Mouse (Mus musculus): ENCODE measurements around the gene Dgcr8. TPM values are rescaled to one million over a fixed set of nuclear protein-coding genes. Genes with fewer than 3 reads are reported as not detected.

Dgcr8 gene
- polyA plus RNA-seq, 1 experiment from 2014 or later: 26.4 TPM

DNA sequence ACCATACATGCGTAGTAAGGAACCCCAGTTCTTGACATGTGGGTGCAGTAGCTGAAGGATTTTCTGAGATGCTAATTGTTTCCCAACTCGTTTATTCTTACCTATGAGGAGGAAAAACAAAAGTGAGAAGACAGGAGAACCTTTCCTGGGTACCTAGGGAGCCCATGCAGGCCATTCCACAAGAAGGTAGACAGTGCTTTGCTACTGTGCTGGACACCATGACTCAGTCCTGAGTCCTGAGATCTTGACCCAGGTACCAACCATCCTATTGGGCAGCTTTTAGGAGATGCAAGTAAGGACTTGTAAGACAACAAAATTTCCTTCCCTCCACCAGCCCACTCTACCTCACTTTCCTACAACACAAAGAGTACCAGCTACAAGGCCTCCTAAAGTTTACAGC, 30.8 kb downstream of the Dgcr8 start, which contains the start of gene Gm49776:
Gm49776 (minus strand) TSS at position 101 of the 400 bp plus-strand sequence.
- WGBS (ENCODE audit: insufficient replicate concordance): 92% methylated on average over 2 of the region's 2 CpGs
- no peak for ATAC-seq (replicated peaks; ENCODE audit: insufficient number of reproducible peaks, low FRiP score, low TSS enrichment)
- H3K27me3 ChIP-seq (ENCODE audit: control insufficient read depth, insufficient read depth, low read length): no peaks in the 10 kb centered on the region

DNA sequence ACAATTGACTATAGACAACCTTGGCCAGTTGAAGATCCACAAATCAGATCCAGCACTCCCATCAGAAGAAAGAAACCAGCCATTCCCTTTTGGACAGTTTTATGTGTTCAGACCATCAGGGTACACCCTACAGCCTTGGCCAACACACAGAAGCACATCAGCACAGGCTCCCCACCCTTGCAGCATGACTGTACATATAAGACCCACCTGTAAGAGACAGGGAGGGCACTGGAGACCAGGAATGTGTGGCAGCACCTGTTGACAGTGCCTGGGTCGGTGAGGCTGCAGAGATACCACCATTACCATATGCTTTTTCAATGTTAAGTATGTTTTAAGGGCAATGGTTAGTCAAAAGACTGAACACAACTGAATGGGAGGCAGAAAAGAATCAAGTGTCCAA, 35.2 kb downstream of the Dgcr8 start:
- no peak overlapping the region for H3K4me2 ChIP-seq
- WGBS (ENCODE audit: insufficient replicate concordance): 84% methylated on average over 1 of the region's 1 CpGs
- H3K27me3 ChIP-seq (ENCODE audit: control insufficient read depth, insufficient read depth, low read length): no peaks in the 10 kb centered on the region
- no peak overlapping the region for H3K4me3 ChIP-seq (ENCODE audit: low read depth, low read length)
- no peak overlapping the region for H3K9ac ChIP-seq (ENCODE audit: low read depth, low read length)
- H3K4me1 ChIP-seq (ENCODE audit: control insufficient read depth, insufficient read depth, low read length): peaks cover 19% of the 10 kb centered on the region
- H3K36me3 ChIP-seq (ENCODE audit: control insufficient read depth, insufficient read depth, low read length): peaks cover 53% of the 10 kb centered on the region
- H3K9me3 ChIP-seq (replicated peaks; ENCODE audit: control insufficient read depth, low read length): no peaks in the 10 kb centered on the region
- no peak for ATAC-seq (replicated peaks; ENCODE audit: insufficient number of reproducible peaks, low FRiP score, low TSS enrichment)
- no peak overlapping the region for H3K27ac ChIP-seq (ENCODE audit: low read depth, low read length)

More for the DNA sequence above, 30.8 kb downstream of the Dgcr8 start, which contains the start of gene Gm49776:
- Histone ChIP-seq H3K4me2 (no peak within 1 kb of the TSS), H3K36me3 (ENCODE audit: control insufficient read depth, insufficient read depth, low read length) (peaks cover 70% of the 10 kb centered on the region), H3K9me3 (replicated peaks; ENCODE audit: control insufficient read depth, low read length) (no peaks in the 10 kb centered on the region), H3K27ac (ENCODE audit: low read depth, low read length) (no peak within 1 kb of the TSS), H3K4me1 (ENCODE audit: control insufficient read depth, insufficient read depth, low read length) (no peaks in the 10 kb centered on the region), H3K9ac (ENCODE audit: low read depth, low read length) (no peak within 1 kb of the TSS), H3K4me3 (ENCODE audit: low read depth, low read length) (no peak within 1 kb of the TSS)

- H3K27ac ChIP-seq (ENCODE audit: low read depth, low read length): no peak overlapping the region
- H3K4me3 ChIP-seq (ENCODE audit: low read depth, low read length): no peak overlapping the region
- H3K27me3 ChIP-seq (ENCODE audit: control insufficient read depth, insufficient read depth, low read length): no peaks in the 10 kb centered on the region
- H3K4me2 ChIP-seq: no peak overlapping the region
- H3K9me3 ChIP-seq (replicated peaks; ENCODE audit: control insufficient read depth, low read length): no peaks in the 10 kb centered on the region
- H3K9ac ChIP-seq (ENCODE audit: low read depth, low read length): no peak overlapping the region
- H3K36me3 ChIP-seq (ENCODE audit: control insufficient read depth, insufficient read depth, low read length): peaks cover 45% of the 10 kb centered on the region
- ATAC-seq (replicated peaks; ENCODE audit: insufficient number of reproducible peaks, low FRiP score, low TSS enrichment): no peak
- 84% methylated on average over 6 of the region's 6 CpGs for WGBS (ENCODE audit: insufficient replicate concordance)
- H3K4me1 ChIP-seq (ENCODE audit: control insufficient read depth, insufficient read depth, low read length): peaks cover 19% of the 10 kb centered on the region
These were observed 36.3 kb downstream of the Dgcr8 start for GRCm38 (mm10) chr16:18252736-18253135.

- WGBS (ENCODE audit: insufficient replicate concordance): 74% methylated on average over 10 of the region's 10 CpGs
- H3K4me2 ChIP-seq: no peak overlapping the region; the same call in 1 of the 2 replicates
- H3K36me3 ChIP-seq (ENCODE audit: control insufficient read depth, insufficient read depth, low read length): peaks cover 33% of the 10 kb centered on the region
- no peak overlapping the region for H3K9ac ChIP-seq (ENCODE audit: low read depth, low read length)
- peak overlapping the region; percentile 3; the same call in 1 of the 2 replicates for H3K27ac ChIP-seq (ENCODE audit: low read depth, low read length)
- H3K9me3 ChIP-seq (replicated peaks; ENCODE audit: control insufficient read depth, low read length): no peaks in the 10 kb centered on the region
- peaks cover 24% of the 10 kb centered on the region for H3K4me1 ChIP-seq (ENCODE audit: control insufficient read depth, insufficient read depth, low read length)
- ATAC-seq (replicated peaks; ENCODE audit: insufficient number of reproducible peaks, low FRiP score, low TSS enrichment): no peak
- H3K27me3 ChIP-seq (ENCODE audit: control insufficient read depth, insufficient read depth, low read length): no peaks in the 10 kb centered on the region
- no peak overlapping the region for H3K4me3 ChIP-seq (ENCODE audit: low read depth, low read length)
These were observed 37.9 kb downstream of the Dgcr8 start for GRCm38 (mm10) chr16:18250828-18251790.

GRCm38 (mm10) chr16:18250231-18250630, 38.8 kb downstream of the Dgcr8 start:
- Histone ChIP-seq H3K9me3 (replicated peaks; ENCODE audit: control insufficient read depth, low read length) (no peaks in the 10 kb centered on the region), H3K4me1 (ENCODE audit: control insufficient read depth, insufficient read depth, low read length) (peaks cover 24% of the 10 kb centered on the region), H3K4me2 (peak overlapping the region; percentile 91), H3K27ac (ENCODE audit: low read depth, low read length) (no peak overlapping the region), H3K27me3 (ENCODE audit: control insufficient read depth, insufficient read depth, low read length) (no peaks in the 10 kb centered on the region), H3K4me3 (ENCODE audit: low read depth, low read length) (peak overlapping the region; percentile 96), H3K36me3 (ENCODE audit: control insufficient read depth, insufficient read depth, low read length) (peaks cover 37% of the 10 kb centered on the region), H3K9ac (ENCODE audit: low read depth, low read length) (peak overlapping the region; percentile 97)
- WGBS (ENCODE audit: insufficient replicate concordance): 61% methylated on average over 4 of the region's 4 CpGs
- ATAC-seq (replicated peaks; ENCODE audit: insufficient number of reproducible peaks, low FRiP score, low TSS enrichment): no peak

GRCm38 (mm10) chr16:18249364-18249967, 39.6 kb downstream of the Dgcr8 start:
- WGBS (ENCODE audit: insufficient replicate concordance): 3% methylated on average over 27 of the region's 27 CpGs
- H3K4me1 ChIP-seq (ENCODE audit: control insufficient read depth, insufficient read depth, low read length): peaks cover 24% of the 10 kb centered on the region
- peak; percentile 11; the same call in 1 of the 2 replicates for ATAC-seq (replicated peaks; ENCODE audit: insufficient number of reproducible peaks, low FRiP score, low TSS enrichment)

GRCm38 (mm10) chr16:18248433-18249363, 40.3 kb downstream of the Dgcr8 start, which contains the start of the genes Trmt2a and Ranbp1:
TSS of gene Trmt2a (plus strand) at chr16:18248679.
TSS of gene Ranbp1 (minus strand) at chr16:18248732.
- under 1% methylated on average over 100 of the region's 102 CpGs for WGBS (ENCODE audit: insufficient replicate concordance)
- H3K4me3 ChIP-seq (ENCODE audit: low read depth, low read length): peak within 1 kb of the TSS; percentile 96

More at GRCm38 (mm10) chr16:18249364-18249967, 39.6 kb downstream of the Dgcr8 start:
- peak overlapping the region; percentile 92 for H3K27ac ChIP-seq (ENCODE audit: low read depth, low read length)
- H3K4me3 ChIP-seq (ENCODE audit: low read depth, low read length): peak overlapping the region; percentile 96
- H3K9ac ChIP-seq (ENCODE audit: low read depth, low read length): peak overlapping the region; percentile 97
- peak overlapping the region; percentile 91 for H3K4me2 ChIP-seq
- no peaks in the 10 kb centered on the region for H3K27me3 ChIP-seq (ENCODE audit: control insufficient read depth, insufficient read depth, low read length)
- no peaks in the 10 kb centered on the region for H3K9me3 ChIP-seq (replicated peaks; ENCODE audit: control insufficient read depth, low read length)
- peaks cover 42% of the 10 kb centered on the region for H3K36me3 ChIP-seq (ENCODE audit: control insufficient read depth, insufficient read depth, low read length)

More at GRCm38 (mm10) chr16:18248433-18249363, 40.3 kb downstream of the Dgcr8 start, which contains the start of the genes Trmt2a and Ranbp1:
- H3K4me2 ChIP-seq: peak within 1 kb of the TSS; percentile 91
- no peaks in the 10 kb centered on the region for H3K27me3 ChIP-seq (ENCODE audit: control insufficient read depth, insufficient read depth, low read length)
- H3K9me3 ChIP-seq (replicated peaks; ENCODE audit: control insufficient read depth, low read length): no peaks in the 10 kb centered on the region
- peaks cover 24% of the 10 kb centered on the region for H3K4me1 ChIP-seq (ENCODE audit: control insufficient read depth, insufficient read depth, low read length)
- peak within 1 kb of the TSS; percentile 93 for H3K27ac ChIP-seq (ENCODE audit: low read depth, low read length)
- peak; percentile 95 for ATAC-seq (replicated peaks; ENCODE audit: insufficient number of reproducible peaks, low FRiP score, low TSS enrichment)
- peaks cover 42% of the 10 kb centered on the region for H3K36me3 ChIP-seq (ENCODE audit: control insufficient read depth, insufficient read depth, low read length)
- H3K9ac ChIP-seq (ENCODE audit: low read depth, low read length): peak within 1 kb of the TSS; percentile 97
